Mouse (Mus musculus) stomach, postnatal 0 days (tissue): ENCODE results near the gene Umps. TPM values are rescaled to one million over a fixed set of nuclear protein-coding genes. Genes with fewer than 3 reads are reported as not detected.

ENCODE experiments used
- ATAC-seq: fragments of 200-750 bp; cut with Nextera tagmentation; 2 replicates; pipeline ENCODE4 v1.8.0; 2017; ENCODE audit not compliant: low FRiP score, low TSS enrichment
- DNase-seq: peaks from one replicate; pipeline ENCODE4 v3.0.0-alpha.2; 2016; ENCODE audit warnings: low spot score
- H3K27ac ChIP-seq: fragments of 300-500 bp; sonication (generic); replicated peaks from 2 replicates; pipeline ENCODE4 v1.5.1; 2014; ENCODE audit warnings: mild to moderate bottlenecking, control low read depth
- H3K27me3 ChIP-seq: fragments of 300-500 bp; sonication (generic); 2 replicates; pipeline ENCODE4 v1.6.1; 2014; ENCODE audit warnings: low read length; ENCODE audit not compliant: control insufficient read depth, insufficient read depth
- H3K36me3 ChIP-seq: fragments of 300-500 bp; sonication (generic); 2 replicates; pipeline ENCODE4 v1.6.1; 2014; ENCODE audit warnings: low read length, mixed read lengths; ENCODE audit not compliant: control insufficient read depth, insufficient read depth
- H3K4me1 ChIP-seq: fragments of 300-500 bp; sonication (generic); replicated peaks from 2 replicates; pipeline ENCODE4 v1.6.1; 2014; ENCODE audit warnings: antibody characterized with exemption; ENCODE audit not compliant: control insufficient read depth, insufficient read depth
- H3K4me2 ChIP-seq: fragments of 300-500 bp; sonication (generic); replicated peaks from 2 replicates; pipeline ENCODE4 v1.6.1; 2014; ENCODE audit warnings: low read depth, mild to moderate bottlenecking, control low read depth, moderate library complexity
- H3K4me3 ChIP-seq: fragments of 300-500 bp; sonication (generic); 2 replicates; pipeline ENCODE4 v1.5.1; 2014; ENCODE audit warnings: low read depth, low read length, control low read depth
- H3K9ac ChIP-seq: fragments of 300-500 bp; sonication (generic); 2 replicates; pipeline ENCODE4 v1.6.1; 2014; ENCODE audit warnings: mild to moderate bottlenecking, low read length, control low read depth, mixed read lengths
- H3K9me3 ChIP-seq: fragments of 300-500 bp; sonication (generic); 2 replicates; pipeline ENCODE4 v1.6.1; 2016; ENCODE audit warnings: low read length; ENCODE audit not compliant: control insufficient read depth
- CTCF ChIP-seq: IDR thresholded peaks from 2 replicates; pipeline ENCODE4 v1.5.1; 2016; ENCODE audit warnings: antibody characterized with exemption, low read depth, mild to moderate bottlenecking, moderate library complexity
- EP300 ChIP-seq: optimal IDR thresholded peaks from 2 replicates; pipeline ENCODE3; 2016; ENCODE audit warnings: antibody characterized with exemption
- whole genome bisulfite sequencing: fragments of 180-500 bp; shearing (Covaris S2); extraction: QIAGEN DNeasy Blood & Tissue Kit; methylation state at CpG from one replicate; pipeline ENCODE4 v1.1.7; 2014; 5-methylcytosine and 5-hydroxymethylcytosine counted together
- polyA plus RNA-seq: library from polyadenylated mRNA; unstranded; fragments of >200 nt; fragmentation: Nextera tagmentation; extraction: Ambion mirVana; gene quantifications from 2 replicates; pipeline ENCODE4 v1.2.1, GENCODE M21; 2015

Umps gene
- polyA plus RNA-seq, 1 experiment from 2014 or later, result 24.0 TPM

DNA sequence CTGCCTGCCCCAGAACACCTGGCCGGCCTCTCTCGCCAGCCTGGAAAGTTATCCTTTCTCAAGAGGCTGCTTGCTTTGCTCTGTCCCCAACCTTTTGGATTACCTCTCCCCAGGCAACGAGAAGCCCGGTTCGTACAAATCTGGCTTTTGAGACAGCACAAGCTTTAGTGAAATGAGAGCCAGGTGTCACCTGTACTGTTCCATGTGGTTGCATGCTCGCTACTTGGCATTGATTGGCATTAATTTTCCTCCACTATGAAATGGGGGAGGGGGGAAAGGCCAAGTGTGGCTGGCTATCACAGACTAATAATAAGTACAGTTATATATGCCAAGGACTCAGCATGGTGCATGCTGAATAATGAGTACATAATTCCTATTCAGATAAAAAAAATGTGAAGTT, 27.5 kb upstream of the Umps start:
- Histone ChIP-seq H3K4me1 (no peaks in the 10 kb centered on the region), H3K27ac (no peak overlapping the region), H3K27me3 (no peaks in the 10 kb centered on the region), H3K9ac (no peak overlapping the region), H3K4me3 (no peak overlapping the region), H3K9me3 (no peaks in the 10 kb centered on the region), H3K4me2 (no peak overlapping the region), H3K36me3 (no peaks in the 10 kb centered on the region)
- ATAC-seq (no peak), DNase-seq (no peak)
- TF ChIP-seq CTCF, result no peak
- 87% methylated on average over 6 of the region's 6 CpGs for WGBS

- peak; percentile 55; the same call in 1 of the 2 replicates for ATAC-seq
- H3K4me3 ChIP-seq, result no peak overlapping the region
- H3K27me3 ChIP-seq, result no peaks in the 10 kb centered on the region
- H3K27ac ChIP-seq, result no peak overlapping the region
- H3K4me1 ChIP-seq, result no peaks in the 10 kb centered on the region
- H3K9ac ChIP-seq, result no peak overlapping the region
- DNase-seq, result no peak
- H3K4me2 ChIP-seq, result no peak overlapping the region
- TF ChIP-seq CTCF (no peak), EP300 (no peak)
- 40% methylated on average over 4 of the region's 4 CpGs for WGBS
- H3K36me3 ChIP-seq, result no peaks in the 10 kb centered on the region
- H3K9me3 ChIP-seq, result no peaks in the 10 kb centered on the region
Measured at GRCm38 (mm10) chr16:33990712-33991111, 23.9 kb upstream of the Umps start.

DNA sequence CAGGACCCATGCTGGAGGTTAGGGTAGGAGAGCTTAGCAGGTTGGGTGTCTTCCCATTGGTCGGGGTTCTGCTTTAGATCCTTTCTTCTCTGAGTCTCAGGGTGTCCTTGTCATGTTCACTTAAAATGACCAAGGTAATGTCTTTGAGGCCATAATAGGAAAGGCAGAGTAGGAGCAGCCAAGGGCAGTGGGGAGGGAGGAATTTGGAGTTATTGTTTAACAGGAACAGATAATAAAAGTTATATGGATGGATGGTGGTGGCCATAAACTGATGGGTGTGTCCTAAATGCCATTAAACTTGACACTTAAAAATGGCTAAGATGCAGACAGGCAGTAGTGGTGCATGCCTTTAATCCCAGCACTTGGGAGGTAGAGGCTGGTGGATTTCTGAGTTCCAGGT, 22.3 kb upstream of the Umps start:
- Histone ChIP-seq H3K27me3 (no peaks in the 10 kb centered on the region), H3K4me3 (no peak overlapping the region), H3K9me3 (no peaks in the 10 kb centered on the region), H3K4me1 (no peaks in the 10 kb centered on the region), H3K36me3 (no peaks in the 10 kb centered on the region), H3K4me2 (no peak overlapping the region), H3K27ac (no peak overlapping the region), H3K9ac (no peak overlapping the region)
- WGBS, result 88% methylated on average over 1 of the region's 1 CpGs
- TF ChIP-seq EP300, result no peak
- TF ChIP-seq CTCF, result no peak
- no peak for ATAC-seq
- no peak for DNase-seq

DNA sequence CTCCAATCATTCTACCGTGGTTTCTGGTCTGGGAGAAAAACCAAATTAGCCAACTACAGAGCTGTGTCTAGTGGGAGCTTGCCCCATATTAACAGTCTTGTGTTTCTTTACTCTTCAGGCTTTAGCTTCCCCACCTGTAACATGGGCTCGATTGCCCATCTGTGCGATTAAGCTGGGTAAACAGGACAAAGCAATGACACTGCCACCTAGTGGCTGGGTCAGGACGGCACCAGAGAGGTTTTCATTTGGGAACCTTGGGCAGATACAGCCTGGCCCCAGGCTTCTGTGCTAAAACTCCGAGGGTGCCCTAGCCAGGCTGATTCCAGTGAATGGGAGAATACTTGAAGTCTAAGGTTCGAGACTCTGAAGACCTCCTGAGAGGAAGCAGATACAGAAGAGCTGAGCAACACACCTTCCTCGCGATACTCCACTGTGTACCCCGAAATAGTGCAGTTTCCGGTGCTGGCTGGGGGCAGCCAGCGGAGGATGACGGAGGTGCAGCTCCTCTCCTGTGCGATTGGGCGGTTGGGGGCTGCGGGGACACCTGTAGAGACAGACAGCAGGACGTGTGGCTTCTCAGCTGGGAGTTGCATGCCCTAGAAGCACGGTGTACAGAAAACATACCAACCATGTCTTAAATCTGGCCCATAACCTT, 21.6 kb upstream of the Umps start:
- Histone ChIP-seq H3K4me3 (no peak overlapping the region), H3K4me2 (no peak overlapping the region), H3K27ac (no peak overlapping the region), H3K9ac (no peak overlapping the region), H3K9me3 (no peaks in the 10 kb centered on the region), H3K36me3 (no peaks in the 10 kb centered on the region), H3K4me1 (no peaks in the 10 kb centered on the region), H3K27me3 (no peaks in the 10 kb centered on the region)
- ATAC-seq, result no peak
- TF ChIP-seq CTCF (peak; percentile 88), EP300 (no peak)
- 57% methylated on average over 17 of the region's 17 CpGs for WGBS
- DNase-seq, result peak; percentile 62

GRCm38 (mm10) chr16:33986993-33987392, 20.2 kb upstream of the Umps start:
- Histone ChIP-seq H3K27ac (no peak overlapping the region), H3K9ac (no peak overlapping the region), H3K27me3 (no peaks in the 10 kb centered on the region), H3K36me3 (no peaks in the 10 kb centered on the region), H3K4me2 (no peak overlapping the region), H3K4me3 (no peak overlapping the region), H3K4me1 (no peaks in the 10 kb centered on the region), H3K9me3 (no peaks in the 10 kb centered on the region)
- DNase-seq, result no peak
- TF ChIP-seq CTCF, result no peak
- no peak for TF ChIP-seq EP300
- 88% methylated on average over 7 of the region's 7 CpGs for WGBS
- no peak for ATAC-seq

- WGBS, result 84% methylated on average over 6 of the region's 6 CpGs
- H3K27me3 ChIP-seq, result no peaks in the 10 kb centered on the region
- ATAC-seq (no peak), DNase-seq (no peak)
- no peak overlapping the region for H3K27ac ChIP-seq
- no peaks in the 10 kb centered on the region for H3K9me3 ChIP-seq
- no peaks in the 10 kb centered on the region for H3K36me3 ChIP-seq
- no peak overlapping the region for H3K4me3 ChIP-seq
- H3K4me1 ChIP-seq, result no peaks in the 10 kb centered on the region
- TF ChIP-seq EP300 (no peak), CTCF (no peak)
- H3K4me2 ChIP-seq, result no peak overlapping the region
- H3K9ac ChIP-seq, result no peak overlapping the region
Measured at GRCm38 (mm10) chr16:33985372-33985771, 18.5 kb upstream of the Umps start.
